Mouse (Mus musculus): ENCODE measurements around the gene 1700067K01Rik.

GRCm38 (mm10) chr8:84042066-84042947, 41.0 kb downstream of the 1700067K01Rik start, which contains the start of gene Il27ra:
- no peak for TF ChIP-seq EP300 (IDR thresholded peaks at IDR 0.05; ENCODE audit: insufficient read depth, low read depth, low read length)
- peak; percentile 88 for TF ChIP-seq CTCF (IDR thresholded peaks at IDR 0.05)
- 0 out of 2 replicates have a peak, but pooled peaks have one; percentile 22 for TF ChIP-seq POLR2A (IDR thresholded peaks at IDR 0.05; ENCODE audit: insufficient read depth, low read depth, low read length)
